Mouse (Mus musculus) liver, embryonic 13.5 days (tissue): Measurements from ENCODE around the gene Mtcl1. TPM values are rescaled to one million over a fixed set of nuclear protein-coding genes. Genes with fewer than 3 reads are reported as not detected.
A peak's percentile ranks its signal among the peaks of the same experiment; 100 is the strongest.

Experiments
- ATAC-seq: fragments of 200-750 bp; cut with Nextera tagmentation; 2 replicates; pipeline ENCODE4 v1.8.0; 2017; ENCODE audit warnings: low read depth, mild to moderate bottlenecking, moderate number of reproducible peaks, moderate library complexity
- DNase-seq: peaks from one replicate; pipeline ENCODE4 v3.0.0; 2022
- H3K27ac ChIP-seq: fragments of 300-500 bp; sonication (generic); 2 replicates; pipeline ENCODE4 v1.5.1; 2015; ENCODE audit warnings: moderate library complexity, mild to moderate bottlenecking, inconsistent platforms
- H3K27me3 ChIP-seq: fragments of 300-500 bp; sonication (generic); 2 replicates; pipeline ENCODE4 v1.6.1; 2015; ENCODE audit warnings: mild to moderate bottlenecking, inconsistent platforms
- H3K36me3 ChIP-seq: fragments of 300-500 bp; sonication (generic); 2 replicates; pipeline ENCODE4 v1.6.1; 2015; ENCODE audit warnings: mild to moderate bottlenecking, inconsistent platforms
- H3K4me1 ChIP-seq: fragments of 300-500 bp; sonication (generic); replicated peaks from 2 replicates; pipeline ENCODE4 v1.6.1; 2015; ENCODE audit warnings: inconsistent platforms
- H3K4me2 ChIP-seq: fragments of 300-500 bp; sonication (generic); 2 replicates; pipeline ENCODE4 v1.6.1; 2015; ENCODE audit warnings: inconsistent platforms, mild to moderate bottlenecking, moderate library complexity
- H3K4me3 ChIP-seq: fragments of 300-500 bp; sonication (generic); replicated peaks from 2 replicates; pipeline ENCODE4 v1.5.1; 2015; ENCODE audit warnings: mild to moderate bottlenecking, inconsistent platforms
- H3K9ac ChIP-seq: fragments of 300-500 bp; sonication (generic); 2 replicates; pipeline ENCODE4 v1.6.1; 2015; ENCODE audit warnings: mild to moderate bottlenecking, inconsistent platforms
- H3K9me3 ChIP-seq: fragments of 300-500 bp; sonication (generic); replicated peaks from 2 replicates; pipeline ENCODE4 v1.6.1; 2016; ENCODE audit warnings: inconsistent platforms
- WGBS: fragments of 180-500 bp; shearing (Covaris S2); methylation state at CpG from one replicate; pipeline ENCODE4 v1.1.7; 2015; ENCODE audit not compliant: insufficient replicate concordance; 5-methylcytosine and 5-hydroxymethylcytosine counted together
- polyA plus RNA-seq: library from polyadenylated mRNA; unstranded; fragments of >200 nt; fragmentation: Nextera tagmentation; extraction: Ambion mirVana; gene quantifications from 2 replicates; pipeline ENCODE4 v1.2.1, GENCODE M21; 2015

Gene Mtcl1
- polyA plus RNA-seq, 1 experiment from 2014 or later = 0.12 TPM

DNA sequence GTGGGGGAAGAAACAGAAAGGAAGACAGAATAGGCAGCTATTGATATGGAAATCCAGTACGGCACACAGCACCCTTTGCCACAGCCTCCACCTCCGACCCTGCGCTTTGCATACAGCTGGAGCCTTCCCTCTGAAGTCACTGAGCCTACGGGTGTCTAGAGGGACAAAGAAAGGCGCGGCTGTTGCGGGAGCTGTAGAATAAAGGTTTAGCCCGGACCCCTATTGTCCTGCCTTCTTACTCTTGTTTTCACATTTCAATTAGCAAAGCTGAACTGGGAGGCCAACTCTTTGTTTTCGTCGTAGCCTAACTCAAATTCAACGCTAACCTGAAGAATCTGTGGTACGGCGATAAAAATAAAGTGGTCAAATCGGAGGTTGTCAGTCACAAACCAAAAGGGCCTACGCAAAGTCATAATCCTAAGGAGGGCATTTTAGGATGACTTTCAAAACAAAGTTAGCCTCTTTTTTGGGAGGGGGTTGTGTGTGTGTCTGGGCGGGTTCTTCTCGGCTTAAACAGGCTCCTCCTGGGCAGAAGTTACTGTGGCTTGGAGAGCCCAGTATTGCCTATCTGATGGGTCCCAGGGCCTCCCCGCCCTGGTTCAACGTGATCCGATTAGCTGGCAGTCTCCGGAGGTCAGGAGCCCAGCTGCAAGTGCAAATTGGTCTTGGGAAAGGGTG lies 30.4 kb upstream of the Mtcl1 start:
- DNase-seq = peak; percentile 57
- H3K9ac ChIP-seq = peak overlapping the region; percentile 55
- 3% methylated on average over 21 of the region's 21 CpGs for WGBS
- H3K4me2 ChIP-seq = peak overlapping the region; percentile 74
- H3K27me3 ChIP-seq = peaks cover 19% of the 10 kb centered on the region
- H3K4me1 ChIP-seq = peaks cover 22% of the 10 kb centered on the region
- H3K4me3 ChIP-seq = peak overlapping the region; percentile 51
- peak; percentile 91 for ATAC-seq
- H3K27ac ChIP-seq = no peak overlapping the region
- H3K36me3 ChIP-seq = no peaks in the 10 kb centered on the region
- H3K9me3 ChIP-seq = no peaks in the 10 kb centered on the region

- Histone ChIP-seq H3K27me3 (peaks cover 14% of the 10 kb centered on the region), H3K27ac (no peak overlapping the region), H3K4me2 (peak overlapping the region; percentile 74), H3K9ac (peak overlapping the region; percentile 55), H3K4me1 (peaks cover 22% of the 10 kb centered on the region), H3K9me3 (no peaks in the 10 kb centered on the region), H3K36me3 (no peaks in the 10 kb centered on the region), H3K4me3 (peak overlapping the region; percentile 51)
- ATAC-seq (peak; percentile 62), DNase-seq (peak; percentile 9)
- 9% methylated on average over 13 of the region's 13 CpGs for WGBS
Observed at GRCm38 (mm10) chr17:66479311-66479710, 29.8 kb upstream of the Mtcl1 start.

DNA sequence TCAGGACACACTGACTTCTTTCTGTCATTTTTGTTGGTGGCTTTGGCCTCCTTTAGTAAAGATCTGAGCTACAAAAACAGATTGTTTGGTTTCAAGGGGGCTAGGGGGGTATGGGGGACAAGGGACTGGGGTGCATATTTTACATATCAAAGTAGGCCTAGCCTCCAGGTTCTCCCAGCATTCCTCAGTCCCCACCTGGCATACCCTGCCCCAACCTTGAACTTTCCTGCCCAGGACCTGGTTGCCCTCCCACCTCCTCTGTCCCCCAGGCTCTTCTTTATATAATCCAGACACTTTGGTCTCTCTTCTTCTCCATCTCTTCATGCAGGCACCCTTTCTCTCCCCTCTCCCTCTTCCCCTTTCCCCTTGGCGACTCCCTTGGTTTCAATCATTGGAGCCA lies 23.7 kb upstream of the Mtcl1 start:
- Histone ChIP-seq H3K4me1 (no peaks in the 10 kb centered on the region), H3K27ac (no peak overlapping the region), H3K27me3 (peaks cover 4% of the 10 kb centered on the region), H3K9me3 (no peaks in the 10 kb centered on the region), H3K4me3 (no peak overlapping the region), H3K4me2 (no peak overlapping the region), H3K36me3 (no peaks in the 10 kb centered on the region), H3K9ac (no peak overlapping the region)
- no peak for ATAC-seq
- no peak for DNase-seq
- WGBS = 55% methylated on average over 1 of the region's 1 CpGs

- WGBS = 39% methylated on average over 5 of the region's 5 CpGs
- Histone ChIP-seq H3K36me3 (no peaks in the 10 kb centered on the region), H3K27ac (no peak overlapping the region), H3K4me1 (no peaks in the 10 kb centered on the region), H3K9me3 (no peaks in the 10 kb centered on the region), H3K9ac (no peak overlapping the region), H3K4me3 (no peak overlapping the region), H3K27me3 (0 out of 2 replicates have a peak, but pooled peaks cover 3% of the 10 kb centered on the region), H3K4me2 (no peak overlapping the region)
- DNase-seq (no peak), ATAC-seq (no peak)
Observed at GRCm38 (mm10) chr17:66471775-66472174, 22.2 kb upstream of the Mtcl1 start.

DNA sequence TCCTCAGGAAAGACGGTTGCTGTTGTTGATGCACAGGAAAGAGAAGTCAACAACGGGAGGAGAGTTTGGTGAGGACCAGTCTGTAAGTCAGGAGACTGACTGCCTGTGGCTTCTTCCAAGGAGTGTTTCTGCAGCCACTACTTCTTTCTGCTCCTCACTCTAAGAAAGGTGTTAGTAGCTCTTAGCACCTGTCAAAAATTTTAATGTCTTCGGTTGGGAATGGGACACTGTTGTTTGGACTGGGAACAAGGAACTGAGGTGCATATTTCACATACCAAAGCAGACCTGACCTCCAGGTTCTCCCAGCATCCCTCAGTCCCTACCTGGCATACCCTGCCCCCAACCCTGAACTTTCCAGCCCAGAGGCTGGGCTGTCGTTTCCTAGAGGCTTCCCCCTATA lies 21.7 kb upstream of the Mtcl1 start:
- WGBS = 43% methylated on average over 4 of the region's 4 CpGs

DNA sequence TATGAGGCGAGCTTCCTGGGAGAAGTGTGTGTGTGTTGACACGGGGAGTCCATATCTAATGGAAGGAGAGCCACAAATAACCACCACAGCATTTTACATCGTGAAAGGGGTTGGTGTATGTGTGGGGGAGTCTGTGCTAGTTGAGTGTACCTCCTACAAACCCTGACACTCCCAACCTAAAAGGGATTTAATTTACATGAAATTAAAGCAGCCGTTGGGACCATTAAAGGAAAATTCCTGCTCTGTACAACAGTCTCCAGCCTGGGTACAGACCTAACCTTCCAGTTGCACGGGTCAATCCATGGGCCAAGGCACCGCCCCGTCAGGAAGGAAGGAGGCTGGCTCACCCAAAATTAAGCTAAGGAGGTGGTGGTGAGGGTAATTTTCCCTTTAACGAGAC lies 20.5 kb upstream of the Mtcl1 start:
- Histone ChIP-seq H3K9me3 (no peaks in the 10 kb centered on the region), H3K4me1 (no peaks in the 10 kb centered on the region), H3K4me3 (no peak overlapping the region), H3K27ac (no peak overlapping the region), H3K4me2 (no peak overlapping the region), H3K27me3 (0 out of 2 replicates have a peak, but pooled peaks cover 3% of the 10 kb centered on the region), H3K9ac (no peak overlapping the region), H3K36me3 (no peaks in the 10 kb centered on the region)
- no peak for DNase-seq
- ATAC-seq = no peak
- WGBS = 41% methylated on average over 8 of the region's 8 CpGs

More for the DNA sequence above, 21.7 kb upstream of the Mtcl1 start:
- Histone ChIP-seq H3K4me2 (no peak overlapping the region), H3K36me3 (no peaks in the 10 kb centered on the region), H3K27ac (no peak overlapping the region), H3K4me3 (no peak overlapping the region), H3K27me3 (0 out of 2 replicates have a peak, but pooled peaks cover 3% of the 10 kb centered on the region), H3K9me3 (no peaks in the 10 kb centered on the region), H3K4me1 (no peaks in the 10 kb centered on the region), H3K9ac (no peak overlapping the region)
- ATAC-seq (no peak), DNase-seq (no peak)

DNA sequence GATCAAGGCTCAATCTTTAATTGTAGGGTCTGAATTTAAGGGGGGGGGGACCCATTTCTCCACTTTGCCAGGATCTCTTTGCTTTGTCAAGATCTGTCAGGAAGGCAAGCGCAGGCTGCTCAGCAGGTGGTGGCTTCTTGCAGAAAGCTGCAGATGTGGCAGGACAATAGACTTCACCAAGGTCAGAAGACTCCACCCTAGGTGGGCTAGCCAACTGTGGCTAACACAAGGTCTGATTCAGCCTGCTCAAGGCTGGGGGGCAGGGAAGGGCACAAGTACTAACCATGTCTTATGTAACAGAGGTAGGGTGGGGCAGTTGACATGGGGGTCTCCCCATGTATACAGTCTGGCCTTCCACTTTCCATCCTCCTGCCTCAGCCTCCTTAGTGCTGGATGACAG lies 7.7 kb upstream of the Mtcl1 start:
- 44% methylated on average over 1 of the region's 1 CpGs for WGBS
- Histone ChIP-seq H3K4me1 (no peaks in the 10 kb centered on the region), H3K27me3 (peaks cover 11% of the 10 kb centered on the region), H3K9me3 (no peaks in the 10 kb centered on the region), H3K4me3 (no peak overlapping the region), H3K4me2 (no peak overlapping the region), H3K27ac (no peak overlapping the region), H3K36me3 (no peaks in the 10 kb centered on the region), H3K9ac (no peak overlapping the region)
- ATAC-seq = no peak
- no peak for DNase-seq

- Histone ChIP-seq H3K4me1 (peaks cover 12% of the 10 kb centered on the region), H3K27me3 (peaks cover 72% of the 10 kb centered on the region), H3K27ac (no peak overlapping the region), H3K9me3 (no peaks in the 10 kb centered on the region), H3K4me2 (no peak overlapping the region), H3K9ac (no peak overlapping the region), H3K4me3 (no peak overlapping the region), H3K36me3 (no peaks in the 10 kb centered on the region)
- ATAC-seq (no peak), DNase-seq (peak; percentile 36)
- 3% methylated on average over 11 of the region's 11 CpGs for WGBS
Observed at GRCm38 (mm10) chr17:66451143-66451542, 1.6 kb upstream of the Mtcl1 start.

DNA sequence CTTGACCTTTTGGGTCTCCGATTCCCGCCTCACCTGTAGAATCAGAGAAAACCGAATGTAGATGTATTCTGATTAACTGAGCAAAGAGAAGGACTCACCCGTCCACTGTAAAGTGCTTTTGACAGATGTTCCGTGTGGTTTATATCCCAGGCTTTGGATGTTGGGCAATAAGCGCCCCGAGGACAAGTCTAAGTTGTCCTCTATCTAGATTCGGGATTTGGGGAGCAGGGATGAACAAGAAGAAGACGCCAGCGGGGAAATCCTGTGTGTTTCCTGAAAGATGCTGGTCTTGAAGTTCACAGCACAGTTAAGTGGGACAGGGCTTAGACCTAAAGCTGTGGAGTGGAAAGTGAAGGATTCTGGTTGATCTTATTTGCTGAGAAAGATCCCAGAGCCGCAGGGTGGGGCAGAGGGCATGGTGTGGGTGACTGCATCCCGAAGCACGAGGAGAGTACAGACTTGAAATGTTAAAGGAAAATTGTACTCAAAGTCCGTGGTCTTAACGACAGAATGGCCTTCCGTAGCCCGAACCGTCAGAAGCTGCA lies 1.0 kb upstream of the Mtcl1 start:
- Histone ChIP-seq H3K4me2 (peak overlapping the region; percentile 74), H3K9me3 (no peaks in the 10 kb centered on the region), H3K27ac (no peak overlapping the region), H3K36me3 (no peaks in the 10 kb centered on the region), H3K27me3 (peaks cover 75% of the 10 kb centered on the region), H3K4me3 (peak overlapping the region; percentile 60), H3K9ac (no peak overlapping the region), H3K4me1 (peaks cover 12% of the 10 kb centered on the region)
- 5% methylated on average over 18 of the region's 18 CpGs for WGBS
- ATAC-seq = no peak
- no peak for DNase-seq

GRCm38 (mm10) chr17:66448421-66449405 lies 837 bp downstream of the Mtcl1 start:
- Histone ChIP-seq H3K27me3 (peaks cover 82% of the 10 kb centered on the region), H3K36me3 (no peaks in the 10 kb centered on the region), H3K4me3 (peak overlapping the region; percentile 60), H3K27ac (no peak overlapping the region), H3K9me3 (no peaks in the 10 kb centered on the region), H3K9ac (peak overlapping the region; percentile 36), H3K4me2 (peak overlapping the region; percentile 74), H3K4me1 (peaks cover 12% of the 10 kb centered on the region)
- DNase-seq (no peak), ATAC-seq (peak; percentile 14; the same call in 1 of the 2 replicates)
- WGBS = 1% methylated on average over 99 of the region's 136 CpGs

DNA sequence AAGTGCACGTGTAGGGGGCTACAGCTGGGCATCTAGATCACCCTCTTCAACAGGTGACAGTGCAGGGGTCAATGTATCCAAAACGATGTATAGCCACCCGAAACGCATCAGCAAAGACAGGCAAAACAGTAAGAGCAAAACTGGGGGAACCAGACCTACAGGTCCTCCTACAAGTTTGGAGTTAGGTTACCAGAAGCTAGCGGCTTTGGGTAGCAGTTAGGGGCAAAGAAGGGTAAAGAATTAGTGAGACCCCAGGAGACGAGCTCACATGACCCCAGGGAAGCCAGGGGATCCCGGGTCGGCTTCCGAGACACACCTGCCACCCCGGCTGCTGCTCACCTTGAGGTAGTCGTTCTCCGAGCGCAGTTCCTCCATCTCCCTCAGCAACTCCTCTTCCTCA lies 1.6 kb downstream of the Mtcl1 start:
- Histone ChIP-seq H3K9me3 (no peaks in the 10 kb centered on the region), H3K27ac (no peak overlapping the region), H3K27me3 (peaks cover 78% of the 10 kb centered on the region), H3K36me3 (no peaks in the 10 kb centered on the region), H3K9ac (0 out of 2 replicates have a peak overlapping the region, but pooled peaks have one; percentile 36), H3K4me1 (peaks cover 12% of the 10 kb centered on the region), H3K4me3 (peak overlapping the region; percentile 60), H3K4me2 (peak overlapping the region; percentile 74)
- ATAC-seq (no peak), DNase-seq (no peak)
- 9% methylated on average over 13 of the region's 13 CpGs for WGBS
